Mouse (Mus musculus) MEL (cell line): ENCODE measurements at regions not wholly inside any gene's neighbourhood (a gene's known extent, or its start where the extent isn't known, plus 50 kb on each side); places are given as distances from the start of the nearest gene placed in this dataset.

ENCODE experiments used
- DNase-seq: peaks from one replicate; pipeline ENCODE4 v3.0.0; 2011; ENCODE audit warnings: low read depth, low spot score
- H3K27ac ChIP-seq: 2 replicates; pipeline ENCODE4 v1.5.1; 2012; ENCODE audit warnings: low read depth, mild to moderate bottlenecking, control low read depth, low read length, moderate library complexity; ENCODE audit not compliant: control insufficient read depth
- H3K27me3 ChIP-seq, 2 experiments: fragments of 150-350 bp in 1 of 2; sonication (generic) in 1 of 2; 2 replicates each; pipeline ENCODE4 v1.6.1; 2012; ENCODE audit warnings: low read length in 2 of 2, mild to moderate bottlenecking in 2 of 2, improper control_type of control experiment in 1 of 2, moderate library complexity in 1 of 2; ENCODE audit not compliant: insufficient read depth in 2 of 2, control insufficient read depth in 1 of 2
- H3K36me3 ChIP-seq, 2 experiments: 2 replicates each; pipeline ENCODE4 v1.6.1; 2012 to 2014; ENCODE audit warnings: low read length in 2 of 2, improper control_type of control experiment in 1 of 2, inconsistent platforms in 1 of 2, mild to moderate bottlenecking in 1 of 2; ENCODE audit not compliant: insufficient read depth in 2 of 2, control insufficient read depth in 1 of 2
- H3K4me1 ChIP-seq, 2 experiments: fragments of 150-350 bp in 1 of 2; sonication (generic) in 1 of 2; 2 replicates each; pipeline ENCODE4 v1.6.1; 2012; ENCODE audit warnings: low read length in 2 of 2, improper control_type of control experiment in 1 of 2, mild to moderate bottlenecking in 1 of 2; ENCODE audit not compliant: insufficient read depth in 2 of 2, control insufficient read depth in 1 of 2
- H3K4me3 ChIP-seq, 2 experiments: fragments of 150-350 bp in 1 of 2; sonication (generic) in 1 of 2; 2 replicates each; pipeline ENCODE4 v1.5.1; 2012; ENCODE audit warnings: low read depth in 2 of 2, low read length in 2 of 2, mild to moderate bottlenecking in 2 of 2, moderate library complexity in 2 of 2, control low read depth in 1 of 2, improper control_type of control experiment in 1 of 2; ENCODE audit not compliant: control insufficient read depth in 1 of 2, insufficient read depth in 1 of 2
- H3K79me2 ChIP-seq: 2 replicates; pipeline ENCODE4 v1.6.1; 2012; ENCODE audit warnings: mild to moderate bottlenecking, low read length, moderate library complexity; ENCODE audit not compliant: control insufficient read depth, poor library complexity, insufficient read depth
- H3K9ac ChIP-seq: 2 replicates; pipeline ENCODE4 v1.6.1; 2012; ENCODE audit warnings: low read depth, mild to moderate bottlenecking, control low read depth, low read length, moderate library complexity; ENCODE audit not compliant: control insufficient read depth, poor library complexity, severe bottlenecking
- H3K9me3 ChIP-seq: fragments of 150-350 bp; sonication (generic); replicated peaks from 2 replicates; pipeline ENCODE4 v1.6.1; 2012; ENCODE audit warnings: mild to moderate bottlenecking, low read length, improper control_type of control experiment, moderate library complexity; ENCODE audit not compliant: insufficient read depth
- BHLHE40 ChIP-seq: IDR thresholded peaks from 2 replicates; pipeline ENCODE4 v1.6.1; 2012; ENCODE audit warnings: low read depth, mild to moderate bottlenecking, inconsistent platforms, low read length, improper control_type of control experiment, borderline replicate concordance
- CHD2 ChIP-seq: IDR thresholded peaks from 2 replicates; pipeline ENCODE4 v1.6.1; 2011; ENCODE audit warnings: low read length, improper control_type of control experiment
- E2F4 ChIP-seq: IDR thresholded peaks from 2 replicates; pipeline ENCODE4 v1.6.1; 2011; ENCODE audit warnings: low read depth, low read length, improper control_type of control experiment, borderline replicate concordance
- ELF1 ChIP-seq: IDR thresholded peaks from 2 replicates; pipeline ENCODE4 v1.6.1; 2014; ENCODE audit warnings: low read depth, mild to moderate bottlenecking, inconsistent platforms, low read length, improper control_type of control experiment, moderate library complexity
- EP300 ChIP-seq, 2 experiments: IDR thresholded peaks; 2 replicates each; pipeline ENCODE4 v1.6.1; 2011; ENCODE audit warnings: improper control_type of control experiment in 2 of 2, low read length in 2 of 2, low read depth in 1 of 2, mild to moderate bottlenecking in 1 of 2
- GABPA ChIP-seq: IDR thresholded peaks from 2 replicates; pipeline ENCODE4 v1.6.1; 2012; ENCODE audit warnings: low read depth, mild to moderate bottlenecking, inconsistent platforms, low read length, improper control_type of control experiment, moderate library complexity
- HCFC1 ChIP-seq: IDR thresholded peaks from 2 replicates; pipeline ENCODE4 v1.6.1; 2012; ENCODE audit warnings: low read depth, mild to moderate bottlenecking, inconsistent platforms, low read length, improper control_type of control experiment, moderate library complexity
- JUND ChIP-seq: IDR thresholded peaks from 2 replicates; pipeline ENCODE4 v1.6.1; 2011; ENCODE audit warnings: low read depth, mild to moderate bottlenecking, improper control_type of control experiment, low read length
- MAFK ChIP-seq: IDR thresholded peaks from 2 replicates; pipeline ENCODE4 v1.6.1; 2011; ENCODE audit warnings: low read depth, mild to moderate bottlenecking, low read length, improper control_type of control experiment, borderline replicate concordance
- MAZ ChIP-seq: IDR thresholded peaks from 2 replicates; pipeline ENCODE4 v1.6.1; 2012; ENCODE audit warnings: low read depth, mild to moderate bottlenecking, inconsistent platforms, low read length, improper control_type of control experiment
- MXI1 ChIP-seq: IDR thresholded peaks from 2 replicates; pipeline ENCODE4 v1.6.1; 2011; ENCODE audit warnings: mild to moderate bottlenecking, low read depth, low read length, improper control_type of control experiment
- MYB ChIP-seq: IDR thresholded peaks from 2 replicates; pipeline ENCODE4 v1.6.1; 2011; ENCODE audit warnings: mild to moderate bottlenecking, low read depth, low read length, improper control_type of control experiment
- MYC ChIP-seq: IDR thresholded peaks from 2 replicates; pipeline ENCODE4 v1.6.1; 2011; ENCODE audit warnings: low read depth, mild to moderate bottlenecking, low read length, improper control_type of control experiment, moderate library complexity
- RAD21 ChIP-seq: IDR thresholded peaks from 2 replicates; pipeline ENCODE4 v1.6.1; 2011; ENCODE audit warnings: mild to moderate bottlenecking, low read depth, low read length, improper control_type of control experiment
- RCOR1 ChIP-seq: IDR thresholded peaks from 2 replicates; pipeline ENCODE4 v1.6.1; 2012; ENCODE audit warnings: low read depth, mild to moderate bottlenecking, inconsistent platforms, low read length, improper control_type of control experiment
- TAL1 ChIP-seq: IDR thresholded peaks from 2 replicates; pipeline ENCODE4 v1.6.1; 2012; ENCODE audit warnings: mild to moderate bottlenecking, inconsistent platforms, low read length, moderate library complexity, mixed read lengths
- USF1 ChIP-seq: IDR thresholded peaks from 2 replicates; pipeline ENCODE4 v1.6.1; 2014; ENCODE audit warnings: low read depth, mild to moderate bottlenecking, inconsistent platforms, low read length, improper control_type of control experiment, moderate library complexity
- ZNF384 ChIP-seq: IDR thresholded peaks from 2 replicates; pipeline ENCODE4 v1.6.1; 2012; ENCODE audit warnings: low read depth, mild to moderate bottlenecking, inconsistent platforms, low read length, improper control_type of control experiment

- Histone ChIP-seq H3K79me2 (no peaks in the 10 kb centered on the region), H3K9me3 (no peaks in the 10 kb centered on the region), H3K9ac (no peak overlapping the region), H3K27ac (no peak overlapping the region), H3K27me3 (no peaks in the 10 kb centered on the region), H3K4me1 (no peaks in the 10 kb centered on the region), H3K4me3 (no peak overlapping the region), H3K36me3 (peaks cover 0 to 2% of the 10 kb centered on the region in 2 experiments; a peak in 2 of 4 replicates)
- peak; percentile 72 for DNase-seq
- TF ChIP-seq USF1 = peak; percentile 46; the same call in 1 of the 2 replicates
- TF ChIP-seq MYC = 0 out of 2 replicates have a peak, but pooled peaks have one; percentile 60
- TF ChIP-seq RCOR1 = no peak
- no peak for TF ChIP-seq HCFC1
- TF ChIP-seq MAZ = no peak
- TF ChIP-seq EP300 (IDR thresholded peaks at IDR 0.05; ENCODE audit: low read depth in 1 of 2, low read length in 2 of 2) = peak in 1 of 2 experiments; percentile 40; a peak in 1 of 4 replicates
- TF ChIP-seq MAFK = no peak
- TF ChIP-seq E2F4 = no peak
- peak; percentile 34; the same call in 1 of the 2 replicates for TF ChIP-seq MXI1
- TF ChIP-seq GABPA = no peak
- TF ChIP-seq BHLHE40 = peak; percentile 51; the same call in 1 of the 2 replicates
Measured at GRCm38 (mm10) chr10:98792019-98792741, 122.0 kb upstream of the Atp2b1 start.

GRCm38 (mm10) chr10:98793926-98794536 lies 120.2 kb upstream of the Atp2b1 start:
- H3K36me3 ChIP-seq = peaks cover 0 to 4% of the 10 kb centered on the region in 2 experiments; a peak in 2 of 4 replicates
- no peaks in the 10 kb centered on the region for H3K9me3 ChIP-seq
- no peaks in the 10 kb centered on the region for H3K79me2 ChIP-seq
- no peaks in the 10 kb centered on the region for H3K27me3 ChIP-seq
- TF ChIP-seq CHD2 = no peak
- TF ChIP-seq MAFK = no peak
- no peak for TF ChIP-seq TAL1
- TF ChIP-seq HCFC1 = no peak
- TF ChIP-seq ZNF384 = no peak
- TF ChIP-seq E2F4 = no peak
- TF ChIP-seq MYB = no peak
- TF ChIP-seq JUND = no peak
- TF ChIP-seq ELF1 = no peak
- no peak for TF ChIP-seq RAD21
- TF ChIP-seq MXI1 = no peak
- no peak for DNase-seq
- no peak overlapping the region for H3K4me3 ChIP-seq
- H3K9ac ChIP-seq = no peak overlapping the region
- H3K4me1 ChIP-seq = no peaks in the 10 kb centered on the region
- no peak overlapping the region for H3K27ac ChIP-seq
